Mouse (Mus musculus): Measurements from ENCODE around the gene Syne2. TPM values are rescaled to one million over a fixed set of nuclear protein-coding genes. Genes with fewer than 3 reads are reported as not detected.
A peak's percentile ranks its signal among the peaks of the same experiment; 100 is the strongest.
"Not testable (repeated sequence)": the region's sequence is repeated elsewhere in the genome, so short reads cannot be mapped to it uniquely, and the experiment has no call there.

The Syne2 gene
- polyA plus RNA-seq (2021), result 86.9 TPM

GRCm38 (mm10) chr12:75817959-75818452 is at the start of gene Syne2:
Gene Syne2, plus strand, starts transcription at chr12:75818134.
- DNase-seq (ENCODE audit: low read depth, low spot score) (no peak), ATAC-seq (peak; percentile 91)
- ChIA-PET POLR2A (no interaction called here), CTCF (no interaction called here)
- no peaks in the 10 kb centered on the region for H3K27me3 ChIP-seq
- in situ Hi-C loops (cut with MboI; ENCODE audit: low pct_unique_long_range_greater_than_20kb), result no loop called here
- no peak for TF ChIP-seq CTCF (IDR thresholded peaks at IDR 0.05)

- ChIA-PET CTCF (interaction anchor here (1.2 kb wide), 1 partner anchor 123 kb away, joined by 4 read pairs; no protein-coding TSS in a partner anchor), POLR2A (no interaction called here)
- DNase-seq (ENCODE audit: low read depth, low spot score) (no peak), ATAC-seq (no peak)
- no peak for TF ChIP-seq CTCF (IDR thresholded peaks at IDR 0.05)
- in situ Hi-C loops (cut with MboI; ENCODE audit: low pct_unique_long_range_greater_than_20kb), result loop anchor here (5.0 to 25.0 kb wide), 3 partner anchors 97 to 1434 kb away; no protein-coding TSS in a partner anchor
- peaks cover 16% of the 10 kb centered on the region for H3K27me3 ChIP-seq
Measured at GRCm38 (mm10) chr12:75771410-75771809, 46.5 kb upstream of the Syne2 start.

GRCm38 (mm10) chr12:75772424-75773034 is 45.4 kb upstream of the Syne2 start:
- DNase-seq (ENCODE audit: low read depth, low spot score) (no peak), ATAC-seq (no peak)
- POLR2A ChIA-PET, result no interaction called here
- in situ Hi-C loops (cut with MboI; ENCODE audit: low pct_unique_long_range_greater_than_20kb), result loop anchor here (5.0 to 25.0 kb wide), 3 partner anchors 98 to 1435 kb away; no protein-coding TSS in a partner anchor
- peaks cover 16% of the 10 kb centered on the region for H3K27me3 ChIP-seq
- CTCF ChIA-PET, result interaction anchor here (1.2 to 1.6 kb wide), 4 partner anchors 12 to 124 kb away, joined by 3 to 5 read pairs (median 4); no protein-coding TSS in a partner anchor
- peak; percentile 57 for TF ChIP-seq CTCF (IDR thresholded peaks at IDR 0.05)

- TF ChIP-seq CTCF (IDR thresholded peaks at IDR 0.05), result no peak
- in situ Hi-C loops (cut with MboI; ENCODE audit: low pct_unique_long_range_greater_than_20kb), result no loop called here
- POLR2A ChIA-PET, result no interaction called here
- H3K27me3 ChIP-seq, result peaks cover 7% of the 10 kb centered on the region
- CTCF ChIA-PET, result no interaction called here
- DNase-seq (ENCODE audit: low read depth, low spot score) (no peak), ATAC-seq (no peak)
Measured at GRCm38 (mm10) chr12:75781445-75781844, 36.5 kb upstream of the Syne2 start.

- H3K27me3 ChIP-seq, result peaks cover 7% of the 10 kb centered on the region
- TF ChIP-seq CTCF (IDR thresholded peaks at IDR 0.05), result no peak
- in situ Hi-C loops (cut with MboI; ENCODE audit: low pct_unique_long_range_greater_than_20kb), result no loop called here
- DNase-seq (ENCODE audit: low read depth, low spot score), result no peak
- ChIA-PET CTCF (no interaction called here), POLR2A (no interaction called here)
- ATAC-seq, result no peak
Measured at GRCm38 (mm10) chr12:75781995-75782394, 35.9 kb upstream of the Syne2 start.

- H3K27me3 ChIP-seq, result peaks cover 7% of the 10 kb centered on the region
- POLR2A ChIA-PET, result no interaction called here
- in situ Hi-C loops (cut with MboI; ENCODE audit: low pct_unique_long_range_greater_than_20kb), result no loop called here
- DNase-seq (ENCODE audit: low read depth, low spot score), result no peak
- ATAC-seq, result no peak
- CTCF ChIA-PET, result no interaction called here
- no peak for TF ChIP-seq CTCF (IDR thresholded peaks at IDR 0.05)
Measured at GRCm38 (mm10) chr12:75784271-75784751, 33.6 kb upstream of the Syne2 start.

- peak; percentile 1 for DNase-seq (ENCODE audit: low read depth, low spot score)
- POLR2A ChIA-PET; H3K27me3 ChIP-seq; ATAC-seq; in situ Hi-C loops (cut with MboI; ENCODE audit: low pct_unique_long_range_greater_than_20kb): not testable (repeated sequence)
- peak; percentile 26 for TF ChIP-seq CTCF (IDR thresholded peaks at IDR 0.05)
- CTCF ChIA-PET, result interaction anchor here (0.7 kb wide), 1 partner anchor 402 kb away, joined by 3 read pairs; no protein-coding TSS in a partner anchor
Measured at GRCm38 (mm10) chr12:75786681-75787080, 31.3 kb upstream of the Syne2 start.

- ATAC-seq (no peak), DNase-seq (ENCODE audit: low read depth, low spot score) (no peak)
- no peak for TF ChIP-seq CTCF (IDR thresholded peaks at IDR 0.05)
- no peaks in the 10 kb centered on the region for H3K27me3 ChIP-seq
- in situ Hi-C loops (cut with MboI; ENCODE audit: low pct_unique_long_range_greater_than_20kb), result no loop called here
- ChIA-PET POLR2A (interaction anchor here (0.6 kb wide), 1 partner anchor 14 kb away, joined by 5 read pairs; no protein-coding TSS in a partner anchor), CTCF (no interaction called here)
Measured at GRCm38 (mm10) chr12:75789451-75789850, 28.5 kb upstream of the Syne2 start.

- ChIA-PET CTCF (interaction anchor here (4.6 kb wide), 1 partner anchor 99 kb away, joined by 19 read pairs; no protein-coding TSS in a partner anchor), POLR2A (no interaction called here)
- no peak for ATAC-seq
- DNase-seq (ENCODE audit: low read depth, low spot score), result no peak
- TF ChIP-seq CTCF (IDR thresholded peaks at IDR 0.05), result no peak
- in situ Hi-C loops (cut with MboI; ENCODE audit: low pct_unique_long_range_greater_than_20kb), result no loop called here
- H3K27me3 ChIP-seq, result no peaks in the 10 kb centered on the region
Measured at GRCm38 (mm10) chr12:75794527-75794926, 23.4 kb upstream of the Syne2 start.

- no peaks in the 10 kb centered on the region for H3K27me3 ChIP-seq
- ATAC-seq, result no peak
- TF ChIP-seq CTCF (IDR thresholded peaks at IDR 0.05), result peak; percentile 87
- DNase-seq (ENCODE audit: low read depth, low spot score), result no peak
- in situ Hi-C loops (cut with MboI; ENCODE audit: low pct_unique_long_range_greater_than_20kb), result loop anchor here (5.0 kb wide), 1 partner anchor 91 kb away; no protein-coding TSS in a partner anchor
- ChIA-PET CTCF (interaction anchor here (0.9 to 4.6 kb wide), 6 partner anchors 58 to 395 kb away, joined by 3 to 19 read pairs (median 4); no protein-coding TSS in a partner anchor), POLR2A (no interaction called here)
Measured at GRCm38 (mm10) chr12:75796510-75796909, 21.4 kb upstream of the Syne2 start.

GRCm38 (mm10) chr12:75806281-75806680 is 11.7 kb upstream of the Syne2 start:
- ChIA-PET POLR2A (no interaction called here), CTCF (no interaction called here)
- in situ Hi-C loops (cut with MboI; ENCODE audit: low pct_unique_long_range_greater_than_20kb), result no loop called here
- no peak for ATAC-seq
- no peak for TF ChIP-seq CTCF (IDR thresholded peaks at IDR 0.05)
- no peaks in the 10 kb centered on the region for H3K27me3 ChIP-seq
- no peak for DNase-seq (ENCODE audit: low read depth, low spot score)

All from Patski (cell line).